16 mouse cellular contexts compared by ENCODE assay signal in the genomic region with DNA sequence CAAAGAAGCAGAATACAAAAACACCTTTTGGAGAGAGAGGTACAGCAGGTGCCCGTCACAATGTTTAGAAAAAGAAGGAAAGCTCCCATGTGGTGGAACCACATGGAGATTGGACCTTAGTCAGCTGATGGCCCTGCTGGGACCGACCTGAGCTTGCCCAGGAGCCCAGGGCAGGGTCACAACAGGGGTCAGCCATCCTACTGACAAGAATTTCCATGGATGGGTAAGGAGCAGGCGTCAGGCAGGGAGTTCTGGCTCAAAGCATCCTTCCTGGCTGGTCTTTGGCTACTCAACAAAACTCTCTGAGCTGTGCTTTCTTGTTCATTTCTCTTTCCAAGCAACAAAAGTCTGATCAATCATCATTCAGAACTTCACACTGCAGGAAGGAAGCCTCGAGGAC.
A peak's percentile ranks its signal among the peaks of the same experiment; 100 is the strongest.
DNase-seq lines count a peak whose midpoint lies in the region; ATAC-seq and TF ChIP-seq lines count a peak whose summit lies in the region.
"Had no signal": no experiment of that assay in that cellular context is flagged by ENCODE, and none has a peak within 500 bp of the region (broad histone marks: within the 10 kb centered on the region; RNA-seq: fewer than 3 reads in every experiment).

No protein-coding gene starts in this region.

- no peaks in the 10 kb centered on the region for H3K27me3 ChIP-seq in heart, adult 2 months (ENCODE audit: control insufficient read depth, insufficient read depth, low read length)
- no peaks in the 10 kb centered on the region for H3K27me3 ChIP-seq in lung, embryonic 14.5 days (ENCODE audit: insufficient read depth, low read length)
- no peaks in the 10 kb centered on the region; the same call in 1 of the 2 replicates for H3K27me3 ChIP-seq in kidney, embryonic 15.5 days
- H3K27me3 ChIP-seq: liver, embryonic 13.5 days had no signal

- peak overlapping the region; percentile 41 for H3K27ac ChIP-seq in heart, adult 2 months
- no peak overlapping the region for H3K27ac ChIP-seq in lung, embryonic 14.5 days (ENCODE audit: low read depth)
- peak overlapping the region; percentile 3; the same call in 1 of the 2 replicates for H3K27ac ChIP-seq in kidney, embryonic 15.5 days
- H3K27ac ChIP-seq: forebrain, embryonic 12.5 days; liver, embryonic 13.5 days; midbrain, embryonic 12.5 days had no signal

- no peak for ATAC-seq in lung, embryonic 14.5 days (ENCODE audit: insufficient read depth)
- no peak for ATAC-seq in kidney, embryonic 15.5 days (replicated peaks; ENCODE audit: low FRiP score)
- ATAC-seq: intestine, embryonic 16.5 days had no signal

- peak overlapping the region; percentile 21; the same call in 1 of the 2 replicates for H3K4me2 ChIP-seq in lung, embryonic 14.5 days
- H3K4me2 ChIP-seq in kidney, embryonic 15.5 days: 0 out of 2 replicates have a peak overlapping the region, but pooled peaks have one; percentile 1
- H3K4me2 ChIP-seq: forebrain, embryonic 12.5 days; liver, embryonic 13.5 days had no signal

- H3K9ac ChIP-seq in heart, adult 2 months (ENCODE audit: low read depth, low read length): no peak overlapping the region
- no peak overlapping the region for H3K9ac ChIP-seq in lung, embryonic 14.5 days
- no peak overlapping the region for H3K9ac ChIP-seq in kidney, embryonic 15.5 days
- H3K9ac ChIP-seq: forebrain, embryonic 12.5 days; liver, embryonic 13.5 days; midbrain, embryonic 12.5 days had no signal

- H3K9me3 ChIP-seq in lung, embryonic 14.5 days (ENCODE audit: low read depth, low read length): no peaks in the 10 kb centered on the region
- H3K9me3 ChIP-seq in kidney, embryonic 15.5 days (replicated peaks): no peaks in the 10 kb centered on the region
- H3K9me3 ChIP-seq: forebrain, embryonic 12.5 days; G1E; liver, embryonic 13.5 days; midbrain, embryonic 12.5 days had no signal

- H3K4me1 ChIP-seq in heart, adult 2 months (ENCODE audit: control insufficient read depth, insufficient read depth, low read length): peaks cover 10% of the 10 kb centered on the region
- peaks cover 19% of the 10 kb centered on the region for H3K4me1 ChIP-seq in lung, embryonic 14.5 days (ENCODE audit: insufficient read depth)
- peaks cover 42% of the 10 kb centered on the region for H3K4me1 ChIP-seq in kidney, embryonic 15.5 days

- H3K36me3 ChIP-seq in heart, adult 2 months (ENCODE audit: control insufficient read depth, insufficient read depth, low read length): no peaks in the 10 kb centered on the region
- no peaks in the 10 kb centered on the region for H3K36me3 ChIP-seq in lung, embryonic 14.5 days (ENCODE audit: insufficient read depth)
- no peaks in the 10 kb centered on the region for H3K36me3 ChIP-seq in kidney, embryonic 15.5 days
- H3K36me3 ChIP-seq: forebrain, embryonic 12.5 days; G1E; liver, embryonic 13.5 days; midbrain, embryonic 12.5 days had no signal

- no peak for TF ChIP-seq EP300 in heart, adult 2 months (IDR thresholded peaks at IDR 0.05; ENCODE audit: insufficient read depth, low read depth, low read length)

- 64% methylated on average over 4 of the region's 4 CpGs for WGBS in heart, adult 2 months
- 34% methylated on average over 4 of the region's 4 CpGs for WGBS in lung, embryonic 14.5 days
- WGBS in kidney, embryonic 15.5 days: 41% methylated on average over 4 of the region's 4 CpGs

- TF ChIP-seq POLR2A in heart, adult 2 months (IDR thresholded peaks at IDR 0.05; ENCODE audit: insufficient read depth, low read depth, low read length): no peak

- TF ChIP-seq CTCF in heart, adult 2 months (IDR thresholded peaks at IDR 0.05): no peak
- no peak for TF ChIP-seq CTCF in lung, embryonic 14.5 days (IDR thresholded peaks at IDR 0.05; ENCODE audit: low read depth)

- no peak for DNase-seq in heart, adult 2 months
- no peak for DNase-seq in heart, postnatal 4 days
- no peak for DNase-seq in lung, embryonic 14.5 days
- DNase-seq in lung, postnatal 36 days: no peak
- DNase-seq in yolk sac, embryonic 10.5 days (ENCODE audit: low spot score): peak; percentile 32
- DNase-seq in adrenal gland, postnatal 14 days: no peak
- DNase-seq: adrenal gland, postnatal 25 days; heart, postnatal 36 days; layer of hippocampus, adult 9-11 months; liver, embryonic 13.5 days; thymus, adult 2 months had no signal

- H3K4me3 ChIP-seq in heart, adult 2 months: no peak overlapping the region
- H3K4me3 ChIP-seq in lung, embryonic 14.5 days (ENCODE audit: low read depth, low read length): no peak overlapping the region
- no peak overlapping the region for H3K4me3 ChIP-seq in kidney, embryonic 15.5 days (replicated peaks)
- H3K4me3 ChIP-seq: forebrain, embryonic 12.5 days; liver, embryonic 13.5 days; midbrain, embryonic 12.5 days had no signal

- H3K79me2 ChIP-seq in heart, adult 2 months (replicated peaks; ENCODE audit: control insufficient read depth, insufficient read depth, low read length): no peaks in the 10 kb centered on the region

- intact Hi-C loops in heart, adult 2 months (cut with DNase I): loop anchor here (5.0 to 10.0 kb wide), 6 partner anchors 34 to 479 kb away; a partner anchor contains a TSS
